Mouse (Mus musculus): ENCODE data around the gene Zfp644.
A peak's percentile ranks its signal among the peaks of the same experiment; 100 is the strongest.
"Not testable (repeated sequence)": the region's sequence is repeated elsewhere in the genome, so short reads cannot be mapped to it uniquely, and the experiment has no call there.

Gene Zfp644

DNA sequence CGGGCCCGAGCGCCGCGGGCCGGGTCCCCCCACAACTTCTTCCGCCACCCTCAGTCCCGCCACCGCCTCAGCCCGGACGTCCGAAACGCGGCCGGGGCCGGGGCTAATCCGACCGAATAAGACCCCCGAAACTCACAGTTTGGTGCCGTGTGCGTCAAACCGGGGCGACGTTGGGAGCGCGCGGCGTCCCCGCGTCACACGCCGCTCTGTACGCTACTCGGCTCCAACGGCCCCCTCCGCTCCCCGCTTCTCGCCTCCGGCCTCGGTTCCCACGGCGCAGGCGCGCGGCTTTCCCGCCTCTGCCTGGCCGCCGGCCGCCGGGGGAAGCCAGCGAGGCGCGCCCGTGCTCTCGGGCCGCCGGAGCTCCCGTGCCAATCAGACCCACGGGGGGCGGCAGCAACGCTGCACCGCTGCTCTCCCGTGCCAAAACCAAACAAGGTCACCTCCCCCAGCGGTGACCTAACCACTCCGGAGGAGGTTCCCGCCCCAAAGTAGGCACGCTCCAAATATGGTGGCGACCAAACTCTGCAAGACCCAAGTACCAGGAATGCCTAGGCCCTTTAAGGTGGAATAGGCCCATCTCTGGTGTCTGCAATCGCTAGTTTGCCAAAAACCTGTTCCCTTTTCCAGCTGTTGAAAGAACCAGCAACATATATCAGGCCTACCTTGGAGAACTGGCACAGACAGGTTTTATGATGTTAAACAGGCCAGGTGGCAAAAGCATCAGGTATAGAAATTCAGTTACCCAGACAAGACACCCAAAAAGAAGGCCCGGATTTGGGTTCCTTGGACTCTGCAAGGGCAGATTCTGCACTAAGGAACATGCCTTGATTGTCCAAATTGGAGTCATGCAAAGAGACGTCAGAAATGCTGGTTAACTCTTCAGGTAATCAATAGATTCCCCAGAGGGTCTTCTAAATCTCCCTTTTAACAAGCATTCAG is at the start of gene Zfp644:
TSS of gene Zfp644 (minus strand) at position 892 of the 942 bp plus-strand sequence.
- peak; percentile 82 to 83 for DNase-seq (ENCODE audit: low spot score in 2 of 2)

DNA sequence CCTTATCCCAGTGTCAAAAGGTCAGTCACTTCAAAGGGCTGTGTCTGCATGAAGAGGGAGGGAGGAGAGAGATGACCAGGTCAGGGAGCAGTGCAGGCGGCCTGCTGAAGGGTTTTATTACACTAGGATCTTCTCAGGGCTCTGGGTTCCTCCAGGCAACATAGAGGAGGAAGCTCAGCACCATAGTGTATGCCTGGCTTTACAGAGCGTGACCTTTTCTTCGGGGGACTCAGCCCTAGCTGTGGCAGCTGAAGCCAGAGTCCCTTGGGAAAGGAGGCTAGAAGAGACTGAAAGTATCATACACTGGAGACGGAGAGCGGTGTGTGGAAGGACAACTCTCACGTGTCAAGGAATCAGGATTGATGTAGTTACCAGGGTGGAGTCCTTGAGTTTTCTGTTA is 42.6 kb upstream of the Zfp644 start:
- no peak for DNase-seq (ENCODE audit: low spot score in 2 of 2)

DNA sequence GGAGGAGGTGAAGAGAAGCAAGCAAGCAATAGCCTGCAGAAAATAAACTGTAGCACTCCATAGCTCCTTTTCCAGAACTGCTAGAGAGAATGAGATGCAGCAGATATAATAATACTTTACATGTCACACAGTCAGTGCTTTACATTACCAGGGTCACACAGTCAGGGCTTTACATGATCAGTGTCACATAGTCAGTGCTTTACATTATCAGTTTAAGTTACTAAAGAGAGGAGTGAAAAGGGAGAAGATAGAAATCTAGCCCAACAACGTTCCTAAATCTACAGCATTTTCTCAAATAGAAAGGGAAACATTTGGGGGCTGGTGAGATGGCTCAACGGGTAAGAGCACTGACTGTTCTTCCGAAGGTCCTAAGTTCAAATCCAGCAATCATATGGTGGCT is 26.4 kb upstream of the Zfp644 start:
- DNase-seq (ENCODE audit: low spot score in 2 of 2), result no peak

DNA sequence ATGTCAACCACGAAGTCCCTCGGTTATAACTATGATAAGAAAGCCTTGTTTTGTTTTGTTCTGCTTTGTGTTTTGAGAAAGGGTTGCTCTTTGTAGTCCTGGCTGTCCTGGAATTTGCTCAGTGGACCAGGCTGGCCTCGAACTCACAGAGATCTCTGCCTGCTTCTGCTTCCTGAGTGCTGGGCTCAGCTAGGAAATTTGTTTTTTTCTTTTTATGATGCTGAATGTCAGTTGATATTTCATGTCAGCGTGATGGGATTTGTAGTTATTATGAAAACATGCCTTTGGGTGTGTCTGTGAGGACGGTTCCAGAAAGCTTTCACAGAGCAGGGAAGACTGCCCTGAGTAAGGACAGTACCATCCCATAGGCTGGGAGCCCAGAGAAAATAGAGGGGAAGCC is 25.7 kb upstream of the Zfp644 start:
- no peak for DNase-seq (ENCODE audit: low spot score in 2 of 2)

DNA sequence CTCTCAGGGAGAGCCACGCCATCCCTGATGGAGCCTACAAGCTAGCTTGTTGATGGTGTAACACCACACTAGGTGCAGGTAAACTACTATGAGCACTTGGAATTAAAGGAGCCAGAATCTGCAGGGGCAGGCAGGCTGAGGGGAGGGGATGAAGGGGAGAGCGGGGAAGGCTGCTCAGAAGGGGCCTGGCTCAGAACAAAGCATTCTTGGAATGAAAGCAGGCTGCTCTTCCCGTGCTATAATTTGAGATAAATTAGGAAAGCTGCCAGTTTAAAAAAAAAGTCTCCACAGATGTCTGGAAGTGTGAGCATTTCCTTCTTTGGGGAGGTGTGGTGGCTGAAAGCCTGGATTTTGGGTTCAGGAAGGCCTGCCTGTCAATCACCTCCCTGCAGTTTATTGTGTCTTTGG is 14.8 kb upstream of the Zfp644 start:
- no peak for DNase-seq (ENCODE audit: low spot score in 2 of 2)

DNA sequence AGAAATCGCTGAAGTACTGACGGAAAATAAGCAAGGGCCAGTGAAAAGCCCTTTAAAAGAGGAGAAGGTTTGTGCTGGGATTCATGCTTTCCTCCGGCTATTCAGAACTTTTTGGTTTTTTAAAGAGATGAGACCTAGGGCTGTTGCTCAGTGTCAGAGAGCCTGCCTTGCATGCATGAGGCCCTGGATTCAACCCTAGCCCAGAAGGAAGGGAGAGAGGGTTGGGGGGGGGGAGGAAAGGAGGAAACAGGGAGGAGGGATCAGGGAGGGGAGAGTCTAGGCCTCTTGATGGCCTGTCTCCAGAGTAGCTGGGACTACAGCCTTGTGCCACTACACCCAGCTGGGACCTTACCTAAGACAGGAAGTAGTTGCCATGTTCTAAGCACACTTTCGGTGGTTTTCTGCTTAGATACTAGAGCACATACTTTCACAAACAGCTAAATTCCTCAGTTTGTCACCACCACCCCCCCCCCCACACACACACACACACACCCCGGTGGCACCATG is 14.2 kb upstream of the Zfp644 start:
- no peak for DNase-seq (ENCODE audit: low spot score in 2 of 2)

DNA sequence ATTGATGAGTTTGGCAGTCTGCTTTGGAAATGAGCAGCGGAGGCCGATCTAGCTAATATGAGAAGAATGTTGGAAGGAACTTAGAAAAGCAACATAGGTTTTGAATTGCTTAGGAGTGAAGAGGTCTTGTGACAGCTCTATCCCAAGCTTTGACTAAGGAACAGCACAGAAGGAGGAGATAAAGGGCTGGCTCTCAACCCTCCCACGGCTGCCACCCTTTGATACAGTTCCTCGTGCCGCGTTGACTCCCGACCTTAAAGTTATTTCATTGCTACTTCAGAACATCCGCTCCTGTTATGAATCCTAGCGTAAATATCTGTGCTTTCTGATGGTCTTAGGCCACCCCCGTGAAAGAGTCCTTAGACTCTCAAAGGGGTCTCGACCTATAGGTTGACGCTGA is 13.5 kb upstream of the Zfp644 start:
- DNase-seq (ENCODE audit: low spot score in 2 of 2), result no peak

DNA sequence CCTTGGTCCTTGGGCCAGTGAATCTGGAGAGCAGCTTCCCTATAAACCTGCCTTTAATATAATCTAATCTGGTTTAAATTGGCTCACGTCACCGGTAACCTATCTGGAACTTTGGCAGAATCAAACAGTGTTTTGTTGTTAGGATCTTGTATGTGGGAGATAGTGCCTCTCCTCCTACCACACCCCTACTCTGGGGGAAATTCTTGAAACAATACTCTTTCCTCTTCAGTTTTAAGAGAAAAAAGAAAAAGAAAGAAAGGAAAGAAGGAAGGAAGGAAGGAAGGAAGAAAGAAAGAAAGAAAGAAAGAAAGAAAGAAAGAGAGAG is 13.0 kb upstream of the Zfp644 start:
- no peak for DNase-seq (ENCODE audit: low spot score in 2 of 2)

DNA sequence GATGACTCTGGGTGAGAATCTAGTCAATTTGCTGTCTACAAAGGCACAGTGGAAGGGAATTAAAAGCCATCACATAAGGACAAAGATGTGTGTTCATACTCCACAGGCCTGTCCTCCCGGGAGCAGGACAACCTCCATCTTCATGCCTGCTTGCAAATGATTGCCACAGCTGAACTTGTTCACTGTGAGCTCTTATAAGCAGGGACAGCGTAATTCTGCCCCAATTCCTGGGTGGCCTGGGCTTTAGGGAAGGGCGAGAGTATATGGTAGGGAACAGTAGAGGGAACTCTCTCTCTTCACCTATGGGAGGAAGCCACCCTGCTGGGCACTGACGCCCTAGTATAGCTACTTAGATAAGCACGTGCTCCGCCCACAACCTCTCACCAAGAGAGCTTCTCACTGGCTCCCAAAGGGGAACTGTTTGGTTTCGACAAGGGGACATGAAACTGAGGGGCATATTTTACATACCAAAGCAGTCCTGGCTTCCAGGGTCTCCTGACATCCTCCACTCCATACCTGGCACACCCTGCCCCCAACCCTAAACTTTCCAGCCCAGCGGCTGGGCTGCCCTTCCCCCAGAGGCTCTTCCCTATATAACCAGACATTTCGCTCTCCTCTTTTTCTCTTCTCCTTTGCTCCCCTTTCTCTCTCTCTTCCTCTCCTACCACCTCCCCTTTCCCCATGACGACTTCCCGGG is 12.4 kb upstream of the Zfp644 start:
- no peak for DNase-seq (ENCODE audit: low spot score in 2 of 2)

DNA sequence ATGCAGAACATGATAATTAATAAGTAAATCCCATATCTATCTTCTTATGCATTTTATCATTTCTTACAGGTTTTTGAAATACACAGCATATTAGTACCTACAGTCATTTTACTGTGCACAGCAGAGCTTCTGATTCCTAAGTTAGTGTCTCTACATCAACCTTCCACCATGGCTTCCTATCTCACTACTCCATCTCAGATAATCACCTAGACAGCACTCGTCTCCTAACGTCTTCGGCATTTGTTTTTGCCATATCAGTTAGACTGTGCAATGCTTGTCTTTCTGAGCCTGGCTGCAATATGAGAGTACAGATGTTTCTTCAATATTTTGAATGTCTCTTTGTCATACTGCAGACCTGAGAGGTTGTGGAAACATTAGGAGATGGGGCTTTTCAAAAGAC is 9.3 kb upstream of the Zfp644 start:
- DNase-seq (ENCODE audit: low spot score in 2 of 2), result no peak

DNA sequence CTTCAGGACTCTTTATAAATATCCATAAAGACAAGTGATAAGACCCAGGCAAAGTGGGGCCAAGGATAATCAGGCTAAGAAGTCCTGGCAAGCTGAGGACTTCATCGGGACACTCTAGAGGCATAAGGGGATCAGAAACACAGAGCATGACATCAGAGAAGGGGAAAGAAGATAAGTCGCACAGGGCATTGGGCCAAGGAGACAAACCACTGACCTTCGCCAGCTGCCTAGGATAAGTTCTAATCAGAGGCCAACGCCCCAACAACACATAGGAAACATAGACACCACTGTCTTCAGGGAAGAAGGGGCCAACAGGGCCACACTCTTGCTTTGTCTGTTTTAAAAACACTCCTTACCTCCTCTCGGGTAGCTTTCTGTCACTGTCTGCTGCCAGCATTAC is 8.1 kb upstream of the Zfp644 start:
- no peak for DNase-seq (ENCODE audit: low spot score in 2 of 2)

DNA sequence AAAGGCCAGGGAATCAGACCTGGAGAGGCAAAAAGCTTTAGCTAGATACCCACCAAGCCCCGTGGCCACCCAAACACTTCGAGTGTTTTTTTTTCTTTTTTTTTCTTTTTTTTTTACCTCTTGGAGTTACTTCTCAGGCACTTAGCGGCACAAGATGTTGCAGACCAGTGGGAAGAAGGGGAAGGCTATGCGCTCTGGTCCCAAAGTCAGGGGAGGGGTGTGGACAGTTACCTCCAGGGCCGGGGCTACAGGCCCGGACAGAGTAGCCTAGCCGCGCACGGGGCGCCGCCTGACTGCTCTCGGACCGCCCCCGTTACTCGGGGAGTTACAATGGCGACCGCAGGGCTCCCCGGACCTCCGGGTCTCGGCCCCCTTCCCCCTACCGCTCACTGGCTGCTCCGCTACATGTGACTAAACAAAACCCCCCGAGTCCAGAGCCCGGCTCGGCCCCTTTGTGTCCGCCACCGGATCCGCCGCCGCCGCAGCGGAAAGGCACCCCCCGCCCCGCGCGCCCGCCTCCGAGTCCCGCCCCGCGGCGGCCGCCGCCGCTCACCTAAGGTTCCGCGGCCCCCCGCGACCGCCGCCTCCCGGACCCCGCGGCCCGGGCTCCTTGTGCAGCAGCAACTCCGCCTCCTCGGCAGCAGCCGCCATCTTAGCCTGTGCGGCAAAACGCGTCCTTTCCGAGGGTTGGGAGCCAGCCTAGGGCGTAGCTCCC is 1.2 kb downstream of the Zfp644 start:
- peak; percentile 67 to 77 for DNase-seq (ENCODE audit: low spot score in 2 of 2)

DNA sequence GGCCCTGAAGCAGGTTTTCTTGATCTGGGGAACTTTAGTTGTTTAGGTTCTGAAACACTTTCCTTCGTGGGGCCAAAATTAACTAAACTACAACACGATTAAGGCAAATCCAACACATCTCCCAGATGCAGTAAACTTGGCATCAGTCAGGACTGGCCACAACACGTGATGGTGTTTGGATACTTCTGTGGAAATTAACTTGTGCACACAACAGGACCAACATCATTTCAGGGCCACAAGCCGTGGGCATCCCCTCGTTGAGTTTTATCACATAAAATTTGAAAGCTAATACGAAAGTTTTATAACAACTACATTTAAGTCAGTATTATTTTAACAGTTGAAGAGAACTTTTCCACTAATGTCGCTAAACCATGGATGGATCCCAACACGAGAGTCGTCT is 1.9 kb downstream of the Zfp644 start:
- no peak for DNase-seq (ENCODE audit: low spot score in 2 of 2)

DNA sequence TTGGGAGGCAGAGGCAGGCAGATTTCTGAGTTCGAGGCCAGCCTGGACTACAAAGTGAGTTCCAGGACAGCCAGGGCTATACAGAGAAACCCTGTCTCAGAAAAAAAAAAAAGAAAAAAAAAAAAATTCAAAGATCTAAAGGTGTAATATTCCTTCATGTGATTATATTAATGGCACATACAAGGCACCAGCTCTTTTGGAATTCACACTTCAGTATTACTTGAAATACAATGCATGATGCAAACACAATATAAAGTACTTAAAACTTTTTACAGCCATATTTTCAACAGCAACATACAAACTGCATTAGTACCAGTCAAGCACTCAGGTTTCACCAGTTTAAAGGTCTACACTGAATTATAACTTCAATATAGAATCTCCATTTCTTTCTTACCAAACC is 2.4 kb downstream of the Zfp644 start:
- DNase-seq (ENCODE audit: low spot score in 2 of 2), result no peak

DNA sequence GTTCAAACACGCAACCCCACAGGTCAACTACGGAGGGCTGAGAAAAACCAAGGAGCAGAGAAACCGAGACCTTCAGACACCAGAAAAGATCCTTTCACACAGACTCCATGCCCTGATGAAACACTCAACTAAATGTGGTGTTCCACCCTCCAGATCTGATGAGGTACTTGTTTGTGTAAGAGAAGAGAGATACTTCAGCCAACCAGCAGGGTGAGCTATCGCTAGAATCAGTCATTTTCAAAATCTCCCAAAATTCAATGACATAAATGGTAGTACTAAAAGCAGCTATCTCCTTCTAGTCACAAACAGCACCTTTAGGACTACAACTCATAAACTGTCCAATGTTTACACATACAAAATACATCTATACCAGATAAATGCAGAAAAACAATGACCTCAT is 4.1 kb downstream of the Zfp644 start:
- DNase-seq (ENCODE audit: low spot score in 2 of 2), result peak in 1 of 2 experiments; percentile 58

DNA sequence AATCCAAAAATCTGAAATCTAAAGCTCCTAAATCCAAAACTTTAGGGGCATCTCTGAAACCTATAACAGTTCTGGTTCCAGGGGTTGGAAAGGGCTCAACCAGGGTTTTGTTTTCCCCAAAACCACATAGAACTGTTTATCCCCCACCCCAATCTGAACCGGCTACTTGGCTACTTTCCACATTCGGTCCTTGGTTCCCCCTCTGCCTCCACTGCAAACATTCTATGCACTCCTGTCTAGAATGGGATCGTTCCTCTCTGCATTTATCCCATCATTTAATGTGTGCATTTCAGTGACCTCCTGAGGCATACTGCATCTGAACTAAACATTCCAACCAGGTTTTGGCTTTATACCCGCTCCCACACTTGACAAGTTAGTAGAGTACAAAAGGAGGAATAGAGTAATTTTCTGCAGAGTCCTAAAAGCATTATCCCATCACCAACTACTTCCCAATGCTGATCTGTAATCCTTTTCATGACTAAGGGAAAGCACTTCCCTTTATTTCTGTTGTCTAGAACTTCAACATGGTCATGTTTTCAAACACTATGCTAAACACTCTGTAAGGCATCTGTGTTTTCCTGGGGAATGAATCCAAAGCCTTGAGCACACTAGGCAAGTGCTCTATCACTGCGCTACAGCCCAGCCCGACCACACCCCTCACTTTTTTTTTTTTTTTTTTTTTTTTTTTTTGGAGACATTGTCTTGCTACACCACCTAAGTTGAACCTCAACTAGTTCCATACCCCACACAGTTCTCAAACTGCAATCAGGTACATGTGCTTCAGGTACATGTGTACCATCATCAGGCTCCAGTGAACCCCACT is 16.2 kb downstream of the Zfp644 start:
- no peak for DNase-seq (ENCODE audit: low spot score in 2 of 2)

DNA sequence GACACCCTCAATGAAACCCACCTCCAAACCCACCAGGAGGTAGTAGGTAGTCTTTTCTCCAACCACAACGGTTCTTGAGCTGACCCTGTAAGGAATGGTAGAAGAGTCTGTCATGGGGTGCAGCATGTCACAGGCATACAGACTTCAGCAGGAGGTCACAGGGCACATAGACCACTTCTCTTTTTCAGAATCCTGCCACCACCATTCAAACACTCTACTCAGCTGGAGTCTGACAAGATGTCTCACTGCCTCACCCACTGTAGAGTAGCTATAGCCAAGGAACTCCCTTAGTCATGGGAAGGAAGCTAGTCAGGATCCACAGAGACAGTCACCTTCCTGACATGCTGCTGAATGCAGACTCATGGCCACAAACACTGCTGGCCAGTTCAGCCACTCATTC is 17.4 kb downstream of the Zfp644 start:
- no peak for DNase-seq (ENCODE audit: low spot score in 2 of 2)

DNA sequence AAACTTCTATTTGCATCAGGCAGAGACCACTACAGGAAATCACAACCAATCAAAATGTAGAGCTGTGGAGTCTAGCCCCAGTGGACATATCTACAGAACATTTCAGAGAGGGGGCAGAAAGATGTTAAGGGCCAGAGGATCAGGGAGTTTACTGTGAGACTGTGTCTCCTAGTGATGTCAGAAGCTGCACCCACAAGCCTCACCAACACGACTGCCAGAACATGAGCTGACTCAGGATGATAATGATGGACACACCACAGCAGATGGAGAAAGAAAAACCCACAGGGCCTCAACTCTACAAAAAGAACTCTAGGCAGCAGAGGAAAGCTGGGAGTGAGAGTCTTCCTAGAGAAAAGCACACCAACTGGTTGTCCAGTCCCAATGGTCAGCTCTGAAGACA is 18.3 kb downstream of the Zfp644 start:
- not testable (repeated sequence) for DNase-seq (ENCODE audit: low spot score in 2 of 2)

DNA sequence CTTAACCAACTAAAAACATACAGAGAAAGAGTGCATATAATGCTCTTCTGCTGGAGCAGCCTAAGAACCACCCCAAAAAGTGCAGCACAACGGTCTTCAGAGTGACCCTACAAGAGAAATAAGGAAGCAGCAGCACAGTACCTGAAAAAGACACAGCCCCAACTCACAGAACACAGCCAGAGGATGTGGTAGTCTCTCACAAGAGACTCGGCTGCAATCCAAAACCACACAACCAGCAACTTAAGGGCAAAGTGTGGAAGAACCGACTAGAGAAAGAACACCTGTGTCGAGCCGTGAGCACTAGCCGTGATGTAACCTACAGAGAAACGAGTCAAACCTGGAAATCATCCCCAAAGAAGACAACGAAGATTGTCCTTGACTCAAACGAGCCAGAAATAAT is 20.3 kb downstream of the Zfp644 start:
- peak; percentile 65 to 72 for DNase-seq (ENCODE audit: low spot score in 2 of 2)

DNA sequence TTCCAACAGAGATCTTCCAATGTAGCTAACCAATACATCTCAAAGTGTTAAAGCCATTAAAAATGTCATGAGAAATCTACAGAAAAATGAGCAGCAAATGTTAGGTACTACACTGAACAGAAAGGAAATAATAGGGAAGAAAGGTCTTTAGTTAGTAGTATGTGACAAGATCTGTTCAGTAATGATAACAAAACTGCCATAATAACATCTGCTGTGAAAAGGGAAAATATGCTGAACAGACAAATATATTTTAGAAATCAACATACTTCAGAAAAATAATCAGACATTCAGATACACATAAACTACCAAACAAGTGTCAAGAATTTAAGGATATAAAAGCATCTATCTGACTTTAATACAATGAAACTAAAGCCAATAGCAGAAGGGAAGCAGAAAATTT is 24.5 kb downstream of the Zfp644 start:
- DNase-seq (ENCODE audit: low spot score in 2 of 2), result no peak

DNA sequence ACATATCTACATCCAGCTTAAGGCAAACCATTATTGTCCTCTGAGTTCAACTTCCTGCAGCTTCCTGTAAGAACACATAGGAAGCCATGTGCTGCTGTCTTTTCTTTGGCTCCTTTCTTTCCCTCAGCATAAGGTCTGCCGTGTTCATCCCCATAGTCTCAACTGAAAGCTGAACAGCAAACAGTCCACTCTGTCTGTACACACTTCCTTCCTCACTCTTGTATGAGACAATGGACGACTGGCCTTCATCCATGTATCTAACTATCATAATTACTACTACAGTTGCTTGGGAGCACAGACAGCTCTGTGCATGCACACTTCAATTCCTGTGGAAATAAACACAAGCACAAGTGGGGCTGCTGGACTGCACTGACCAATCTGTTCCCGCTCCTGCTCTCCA is 25.2 kb downstream of the Zfp644 start:
- DNase-seq (ENCODE audit: low spot score in 2 of 2), result no peak

DNA sequence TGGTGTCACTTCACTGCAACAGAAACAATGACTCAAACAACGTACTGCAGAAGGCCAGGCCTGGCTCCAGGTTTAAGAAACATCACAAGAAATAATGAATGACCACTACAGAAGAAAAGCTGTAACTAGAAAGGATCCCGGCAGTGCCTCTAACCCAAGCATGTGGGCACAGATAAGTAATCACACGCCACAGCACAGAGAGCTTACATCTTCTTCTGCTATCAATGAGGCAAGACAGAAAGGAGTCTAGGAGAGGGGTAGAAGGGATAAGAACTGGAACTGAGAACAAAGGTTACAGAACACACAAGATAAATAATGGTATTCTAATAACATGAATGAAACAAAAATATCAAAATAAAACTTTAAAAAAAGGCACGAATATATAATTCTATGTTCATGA is 32.2 kb downstream of the Zfp644 start:
- no peak for DNase-seq (ENCODE audit: low spot score in 2 of 2)
